8 mouse cellular contexts compared by ENCODE assay signal in the genomic region with DNA sequence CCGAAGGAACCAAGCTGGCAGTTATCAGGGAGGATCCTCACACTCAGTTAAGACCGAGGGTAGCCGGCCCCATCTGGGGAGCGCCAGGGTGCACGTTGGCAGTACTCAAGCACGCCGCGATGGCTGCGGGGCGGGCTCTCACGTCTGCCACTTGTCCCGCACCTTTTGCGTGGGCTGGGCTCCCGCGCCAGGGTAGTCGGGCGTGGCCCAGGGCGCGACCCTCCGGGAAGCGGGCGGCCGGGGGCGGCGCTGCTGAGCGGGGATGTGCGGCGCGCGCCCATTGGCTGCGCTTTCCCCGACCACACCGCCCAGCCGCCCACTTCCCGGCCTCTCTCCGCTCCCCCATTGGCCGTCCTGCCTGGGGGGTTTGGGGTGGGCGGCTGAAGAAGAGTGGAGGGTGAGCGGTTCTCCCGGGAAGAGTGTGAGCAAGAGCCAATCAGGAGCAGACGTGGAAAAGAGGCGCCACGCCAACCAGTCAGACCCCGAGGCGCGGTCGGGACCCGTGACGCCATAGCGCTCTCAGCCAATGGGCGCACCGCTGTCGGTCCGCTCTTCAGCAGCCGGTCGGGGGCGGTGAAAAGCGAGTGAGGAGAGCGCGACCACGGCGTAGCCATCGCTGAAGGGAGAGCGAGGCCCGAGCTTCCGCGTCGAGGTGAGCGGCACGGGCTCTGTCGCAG. TPM values are rescaled to one million over a fixed set of nuclear protein-coding genes. Genes with fewer than 3 reads are reported as not detected.
DNase-seq lines count a peak whose midpoint lies in the region; ATAC-seq and TF ChIP-seq lines count a peak whose summit lies in the region.

TSS of gene Far1 (plus strand) at position 549 of the 677 bp plus-strand sequence.

- no peaks in the 10 kb centered on the region for H3K36me3 ChIP-seq in embryonic facial prominence, embryonic 14.5 days (ENCODE audit: control insufficient read depth, insufficient read depth, low read length)
- H3K36me3 ChIP-seq in limb, embryonic 14.5 days (ENCODE audit: control insufficient read depth, insufficient read depth, low read length): no peaks in the 10 kb centered on the region
- no peaks in the 10 kb centered on the region for H3K36me3 ChIP-seq in midbrain, postnatal 0 days (ENCODE audit: insufficient read depth, low read length)

- H3K27ac ChIP-seq in embryonic facial prominence, embryonic 14.5 days (replicated peaks; ENCODE audit: low read depth, low read length): peak within 1 kb of the TSS; percentile 97
- peak within 1 kb of the TSS; percentile 85 for H3K27ac ChIP-seq in limb, embryonic 14.5 days (replicated peaks; ENCODE audit: low read depth, low read length)
- H3K27ac ChIP-seq in midbrain, postnatal 0 days (ENCODE audit: low read depth, low read length): peak within 1 kb of the TSS; percentile 85

- peak within 1 kb of the TSS; percentile 91 for H3K4me2 ChIP-seq in embryonic facial prominence, embryonic 14.5 days (ENCODE audit: low read depth, low read length)
- H3K4me2 ChIP-seq in limb, embryonic 14.5 days (replicated peaks; ENCODE audit: low read depth, low read length, severe bottlenecking): peak within 1 kb of the TSS; percentile 87
- H3K4me2 ChIP-seq in midbrain, postnatal 0 days (ENCODE audit: low read depth, low read length, poor library complexity, severe bottlenecking): peak within 1 kb of the TSS; percentile 95

- TF ChIP-seq POLR2A in limb, embryonic 14.5 days (IDR thresholded peaks at IDR 0.05; ENCODE audit: borderline replicate concordance, extremely low read depth, insufficient read depth, insufficient read length): peak; percentile 36; the same call in 1 of the 2 replicates

- no peaks in the 10 kb centered on the region for H3K9me3 ChIP-seq in embryonic facial prominence, embryonic 14.5 days (ENCODE audit: control insufficient read depth, low read length)
- H3K9me3 ChIP-seq in limb, embryonic 14.5 days (ENCODE audit: control insufficient read depth, low read length): no peaks in the 10 kb centered on the region
- no peaks in the 10 kb centered on the region for H3K9me3 ChIP-seq in midbrain, postnatal 0 days (ENCODE audit: low read length)

- H3K4me3 ChIP-seq in embryonic facial prominence, embryonic 14.5 days (ENCODE audit: low read depth, low read length): peak within 1 kb of the TSS; percentile 97
- peak within 1 kb of the TSS; percentile 96 for H3K4me3 ChIP-seq in limb, embryonic 14.5 days (replicated peaks; ENCODE audit: low read length)
- peak within 1 kb of the TSS; percentile 100 for H3K4me3 ChIP-seq in midbrain, postnatal 0 days (ENCODE audit: low read depth, low read length)

- peak; percentile 97 for DNase-seq in 3T3-L1 (ENCODE audit: low read depth, low spot score)
- DNase-seq in adrenal gland, postnatal 4 days (ENCODE audit: low spot score in 2 of 2): peak; percentile 92 to 93
- DNase-seq in embryonic facial prominence, embryonic 14.5 days (ENCODE audit: low spot score): peak; percentile 99
- DNase-seq in heart, adult 8-10 months (ENCODE audit: low spot score): peak; percentile 96
- DNase-seq in kidney, adult 9 months: peak; percentile 99
- DNase-seq in limb, embryonic 14.5 days (ENCODE audit: low spot score): peak; percentile 99
- DNase-seq in midbrain, postnatal 0 days (ENCODE audit: low spot score): peak; percentile 99
- DNase-seq in spleen, postnatal 14 days (ENCODE audit: low spot score in 2 of 2): peak; percentile 87 to 92

- H3K27me3 ChIP-seq in embryonic facial prominence, embryonic 14.5 days (replicated peaks; ENCODE audit: control insufficient read depth, insufficient read depth, low read length): no peaks in the 10 kb centered on the region
- no peaks in the 10 kb centered on the region for H3K27me3 ChIP-seq in limb, embryonic 14.5 days (ENCODE audit: control insufficient read depth, insufficient read depth, low read length)
- no peaks in the 10 kb centered on the region for H3K27me3 ChIP-seq in midbrain, postnatal 0 days (ENCODE audit: insufficient read depth, low read length)

- peak within 1 kb of the TSS; percentile 95 for H3K9ac ChIP-seq in embryonic facial prominence, embryonic 14.5 days (ENCODE audit: low read depth, low read length)
- H3K9ac ChIP-seq in limb, embryonic 14.5 days (ENCODE audit: low read depth, low read length, severe bottlenecking): peak within 1 kb of the TSS; percentile 91
- H3K9ac ChIP-seq in midbrain, postnatal 0 days (replicated peaks; ENCODE audit: low read length, poor library complexity, severe bottlenecking): peak within 1 kb of the TSS; percentile 97

- peaks cover 16% of the 10 kb centered on the region for H3K4me1 ChIP-seq in embryonic facial prominence, embryonic 14.5 days (ENCODE audit: control insufficient read depth, insufficient read depth, low read length)
- peaks cover 10% of the 10 kb centered on the region for H3K4me1 ChIP-seq in limb, embryonic 14.5 days (ENCODE audit: control insufficient read depth, insufficient read depth, low read length)
- H3K4me1 ChIP-seq in midbrain, postnatal 0 days (ENCODE audit: insufficient read depth, low read length): peaks cover 2% of the 10 kb centered on the region; the same call in 1 of the 2 replicates

- peak; percentile 98 for ATAC-seq in embryonic facial prominence, embryonic 14.5 days (ENCODE audit: low read depth)
- peak; percentile 99 for ATAC-seq in limb, embryonic 14.5 days (ENCODE audit: low FRiP score, low read depth)
- ATAC-seq in midbrain, postnatal 0 days (ENCODE audit: low FRiP score): peak; percentile 99

- WGBS in embryonic facial prominence, embryonic 14.5 days: 0% methylated on average over 41 of the region's 71 CpGs
- WGBS in limb, embryonic 14.5 days: under 1% methylated on average over 62 of the region's 71 CpGs
- under 1% methylated on average over 55 of the region's 71 CpGs for WGBS in midbrain, postnatal 0 days

- TF ChIP-seq CTCF in midbrain, postnatal 0 days (IDR thresholded peaks at IDR 0.05): peak; percentile 59

RNA-seq across cellular contexts. Expression of gene Far1, which starts in this region (rescaled TPM):
- 10 to 100 TPM; 51.7 to 66.1 TPM for total RNA-seq in adrenal gland, postnatal 4 days (2021)
- polyA plus RNA-seq in embryonic facial prominence, embryonic 14.5 days (2014; fragmentation: Nextera tagmentation; extraction: Ambion mirVana): 78.7 and 79.2 TPM in 2 replicates
- total RNA-seq in heart, adult 8-10 months (2022): 10 to 100 TPM; 15.2 to 23.6 (median 20.9) TPM
- 58.6 and 61.9 TPM in 2 replicates for polyA plus RNA-seq in limb, embryonic 14.5 days (2012; rRNA removed)
- 74.8 and 75.5 TPM in 2 replicates for polyA plus RNA-seq in limb, embryonic 14.5 days (2014; fragmentation: Nextera tagmentation; extraction: Ambion mirVana)
- total RNA-seq in midbrain, postnatal 0 days (2014; rRNA removed): 70.8 and 91.9 TPM in 2 replicates
- polyA plus RNA-seq in midbrain, postnatal 0 days (2015; fragmentation: Nextera tagmentation; extraction: Ambion mirVana): 41.1 and 47.0 TPM in 2 replicates

Comparison
In these comparisons a context has a peak if more than half of its experiments do, and no peak if none do; other contexts are left out.
1. Peak in every context shown above with its lines: DNase-seq, ATAC-seq, H3K4me3 ChIP-seq and H3K27ac ChIP-seq.